Mouse (Mus musculus): Measurements from ENCODE around the gene Kif22.
"Not testable (repeated sequence)": the region's sequence is repeated elsewhere in the genome, so short reads cannot be mapped to it uniquely, and the experiment has no call there.

- not testable (repeated sequence) for TF ChIP-seq POLR2A (IDR thresholded peaks at IDR 0.05; ENCODE audit: low read depth, low read length); CTCF (conservative IDR thresholded peaks at IDR 0.05; ENCODE audit: insufficient read depth, insufficient read length, low read depth, low read length)
Observed at GRCm38 (mm10) chr7:127087278-127088010, 45.2 kb upstream of the Kif22 start, which contains the start of gene Zg16.
